Mouse (Mus musculus): ENCODE measurements at regions not wholly inside any gene's neighbourhood (a gene's known extent, or its start where the extent isn't known, plus 50 kb on each side); places are given as distances from the start of the nearest gene placed in this dataset.

DNA sequence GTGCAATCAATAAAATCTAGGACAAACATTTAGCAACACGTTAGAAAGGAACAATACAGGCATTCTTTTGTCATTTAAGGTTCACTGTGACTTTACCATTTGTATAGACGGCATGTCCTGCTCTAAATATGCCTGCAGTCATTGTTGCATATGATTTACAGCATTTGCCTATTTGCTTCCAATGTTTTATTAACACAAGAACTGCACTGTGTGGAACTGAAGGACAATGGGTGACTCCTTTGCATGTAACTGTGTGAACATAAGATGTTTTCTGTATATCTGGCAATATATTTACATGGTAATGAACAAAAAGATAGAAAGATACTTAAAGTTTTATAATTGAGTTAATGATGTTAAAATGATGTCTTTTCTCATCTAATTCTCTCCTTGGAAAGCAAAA is 57.1 kb downstream of the Pou4f1 start:
- H3K27me3 ChIP-seq (ENCODE audit: insufficient read depth, low read length), result no peaks in the 10 kb centered on the region
- H3K4me2 ChIP-seq (ENCODE audit: low read depth, low read length), result no peak overlapping the region
- TF ChIP-seq EP300 (IDR thresholded peaks at IDR 0.05; ENCODE audit: low read depth) (no peak), CTCF (IDR thresholded peaks at IDR 0.05; ENCODE audit: low read depth) (no peak)
- no peak overlapping the region for H3K4me3 ChIP-seq (ENCODE audit: low read depth, low read length)
- DNase-seq (no peak), ATAC-seq (no peak)
- H3K9ac ChIP-seq (replicated peaks), result no peak overlapping the region
- no peaks in the 10 kb centered on the region for H3K4me1 ChIP-seq (ENCODE audit: insufficient read depth)
- H3K9me3 ChIP-seq (ENCODE audit: low read length), result no peaks in the 10 kb centered on the region
- H3K36me3 ChIP-seq (replicated peaks; ENCODE audit: insufficient read depth, low read length), result no peaks in the 10 kb centered on the region
- H3K27ac ChIP-seq (ENCODE audit: low read depth), result no peak overlapping the region
- WGBS (ENCODE audit: insufficient replicate concordance), result 46% methylated on average over 2 of the region's 2 CpGs

GRCm38 (mm10) chr14:104410292-104410691 is 57.5 kb downstream of the Pou4f1 start:
- no peak overlapping the region for H3K9ac ChIP-seq (replicated peaks)
- H3K4me3 ChIP-seq (ENCODE audit: low read depth, low read length), result no peak overlapping the region
- ATAC-seq (no peak), DNase-seq (no peak)
- H3K27ac ChIP-seq (ENCODE audit: low read depth), result no peak overlapping the region
- H3K27me3 ChIP-seq (ENCODE audit: insufficient read depth, low read length), result no peaks in the 10 kb centered on the region
- no peaks in the 10 kb centered on the region for H3K9me3 ChIP-seq (ENCODE audit: low read length)
- H3K4me1 ChIP-seq (ENCODE audit: insufficient read depth), result no peaks in the 10 kb centered on the region
- TF ChIP-seq EP300 (IDR thresholded peaks at IDR 0.05; ENCODE audit: low read depth) (no peak), CTCF (IDR thresholded peaks at IDR 0.05; ENCODE audit: low read depth) (no peak)
- 55% methylated on average over 6 of the region's 6 CpGs for WGBS (ENCODE audit: insufficient replicate concordance)
- H3K36me3 ChIP-seq (replicated peaks; ENCODE audit: insufficient read depth, low read length), result no peaks in the 10 kb centered on the region
- H3K4me2 ChIP-seq (ENCODE audit: low read depth, low read length), result no peak overlapping the region

DNA sequence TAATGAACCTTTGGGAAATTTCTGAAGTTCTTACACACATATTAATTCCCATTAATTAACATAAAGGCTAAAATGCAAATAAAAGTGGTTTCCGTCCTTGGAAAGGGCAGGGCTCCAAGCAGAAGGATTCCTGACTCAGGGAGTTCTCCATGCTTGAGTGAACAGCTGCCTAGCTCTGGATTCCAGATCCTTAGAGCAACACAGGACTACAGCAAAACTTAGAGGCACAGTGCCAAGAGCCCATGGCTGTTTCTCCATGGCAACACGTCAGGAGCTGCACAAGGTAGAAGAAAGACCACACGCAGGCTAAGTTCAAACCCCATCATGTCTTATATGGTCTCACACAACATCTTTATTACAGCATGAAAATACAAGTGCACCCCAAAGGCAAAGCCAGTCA is 61.7 kb downstream of the Pou4f1 start:
- Histone ChIP-seq H3K36me3 (replicated peaks; ENCODE audit: insufficient read depth, low read length) (no peaks in the 10 kb centered on the region), H3K27me3 (ENCODE audit: insufficient read depth, low read length) (no peaks in the 10 kb centered on the region), H3K27ac (ENCODE audit: low read depth) (no peak overlapping the region), H3K4me2 (ENCODE audit: low read depth, low read length) (no peak overlapping the region), H3K9me3 (ENCODE audit: low read length) (no peaks in the 10 kb centered on the region), H3K4me1 (ENCODE audit: insufficient read depth) (no peaks in the 10 kb centered on the region), H3K4me3 (ENCODE audit: low read depth, low read length) (no peak overlapping the region), H3K9ac (replicated peaks) (no peak overlapping the region)
- 82% methylated on average over 3 of the region's 3 CpGs for WGBS (ENCODE audit: insufficient replicate concordance)
- ATAC-seq (no peak), DNase-seq (no peak)
- TF ChIP-seq EP300 (IDR thresholded peaks at IDR 0.05; ENCODE audit: low read depth), result no peak
- no peak for TF ChIP-seq CTCF (IDR thresholded peaks at IDR 0.05; ENCODE audit: low read depth)

DNA sequence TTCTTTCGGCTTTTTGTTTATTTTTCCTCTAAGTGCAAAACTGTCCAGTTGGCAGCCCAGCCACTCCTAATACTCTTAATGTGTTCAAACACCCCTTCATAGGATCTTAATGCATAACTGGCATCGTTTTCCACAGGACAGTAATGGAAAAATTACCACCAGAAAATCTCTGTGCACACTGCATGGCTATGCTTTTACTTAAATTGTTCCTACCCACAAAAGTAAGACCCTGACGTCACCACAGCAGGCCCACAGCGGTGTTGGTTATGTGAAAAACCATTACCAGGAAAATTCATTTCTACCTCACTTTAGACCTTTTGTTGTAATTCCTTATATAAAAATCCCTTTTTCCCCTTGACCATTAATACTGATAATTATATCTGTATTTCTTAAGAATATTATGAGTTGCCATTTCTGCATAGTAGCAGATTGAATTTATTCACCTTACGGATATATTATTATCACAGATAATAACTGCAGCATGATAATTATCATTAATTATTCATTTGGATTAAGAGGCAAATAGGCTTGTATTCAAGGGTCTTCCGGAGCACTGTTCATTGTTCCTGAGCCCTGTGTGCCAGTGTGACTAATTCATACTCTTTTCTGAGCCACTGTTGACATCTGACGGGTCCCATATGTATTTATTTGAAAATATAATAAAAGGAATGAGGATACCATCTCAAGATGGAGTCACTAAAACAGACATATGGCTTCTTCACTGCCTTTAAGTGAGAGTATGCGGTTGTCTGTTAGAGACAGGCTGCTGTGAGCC is 78.3 kb downstream of the Pou4f1 start:
- no peaks in the 10 kb centered on the region for H3K36me3 ChIP-seq (replicated peaks; ENCODE audit: insufficient read depth, low read length)
- ATAC-seq (no peak), DNase-seq (no peak)
- H3K27me3 ChIP-seq (ENCODE audit: insufficient read depth, low read length), result no peaks in the 10 kb centered on the region
- H3K9me3 ChIP-seq (ENCODE audit: low read length), result no peaks in the 10 kb centered on the region
- H3K4me3 ChIP-seq (ENCODE audit: low read depth, low read length), result no peak overlapping the region
- no peak for TF ChIP-seq EP300 (IDR thresholded peaks at IDR 0.05; ENCODE audit: low read depth)
- TF ChIP-seq CTCF (IDR thresholded peaks at IDR 0.05; ENCODE audit: low read depth), result no peak
- no peak overlapping the region for H3K9ac ChIP-seq (replicated peaks)
- no peak overlapping the region for H3K27ac ChIP-seq (ENCODE audit: low read depth)
- no peaks in the 10 kb centered on the region for H3K4me1 ChIP-seq (ENCODE audit: insufficient read depth)
- 73% methylated on average over 8 of the region's 8 CpGs for WGBS (ENCODE audit: insufficient replicate concordance)
- H3K4me2 ChIP-seq (ENCODE audit: low read depth, low read length), result no peak overlapping the region

DNA sequence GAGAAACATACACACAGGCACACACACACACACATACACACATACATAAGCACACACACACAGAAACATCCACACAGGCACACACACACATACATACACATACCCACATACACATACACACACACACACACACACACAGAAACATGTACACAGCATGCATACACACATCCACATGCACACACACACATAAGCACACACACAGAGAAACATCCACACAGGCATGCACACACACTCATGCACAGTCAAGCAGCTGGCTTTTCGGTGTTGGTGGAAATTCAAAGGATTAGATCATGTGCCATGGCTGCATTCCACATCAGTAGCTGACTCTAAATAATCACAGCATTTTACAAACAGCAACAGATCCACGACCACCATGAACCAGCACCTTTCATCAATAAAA is 78.9 kb downstream of the Pou4f1 start:
- Histone ChIP-seq H3K4me1 (ENCODE audit: insufficient read depth) (no peaks in the 10 kb centered on the region), H3K9me3 (ENCODE audit: low read length) (no peaks in the 10 kb centered on the region), H3K36me3 (replicated peaks; ENCODE audit: insufficient read depth, low read length) (no peaks in the 10 kb centered on the region), H3K4me2 (ENCODE audit: low read depth, low read length) (no peak overlapping the region), H3K27ac (ENCODE audit: low read depth) (no peak overlapping the region), H3K27me3 (ENCODE audit: insufficient read depth, low read length) (no peaks in the 10 kb centered on the region), H3K4me3 (ENCODE audit: low read depth, low read length) (no peak overlapping the region), H3K9ac (replicated peaks) (no peak overlapping the region)
- DNase-seq (no peak), ATAC-seq (no peak)
- WGBS (ENCODE audit: insufficient replicate concordance), result 60% methylated on average over 2 of the region's 2 CpGs
- TF ChIP-seq CTCF (IDR thresholded peaks at IDR 0.05; ENCODE audit: low read depth) (no peak), EP300 (IDR thresholded peaks at IDR 0.05; ENCODE audit: low read depth) (no peak)

DNA sequence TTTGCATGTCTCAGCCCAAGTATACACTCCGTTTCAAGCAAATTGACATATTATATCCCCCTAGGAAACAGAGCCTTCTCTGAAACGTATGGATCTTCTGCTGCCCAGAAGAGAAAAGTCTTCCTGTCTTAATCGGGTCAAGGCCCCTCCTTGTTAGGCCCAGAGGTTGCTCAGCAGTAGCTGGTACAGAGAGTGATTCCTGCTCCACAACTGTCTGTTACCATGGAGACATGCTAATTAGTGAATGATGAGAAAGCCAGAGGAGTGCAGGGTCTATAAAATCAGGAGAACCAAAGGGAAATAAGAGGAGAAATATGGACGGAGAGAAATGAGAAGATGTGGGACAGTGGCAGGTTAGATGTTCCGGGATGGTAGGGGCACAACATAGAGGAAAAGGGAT is 86.8 kb downstream of the Pou4f1 start:
- H3K36me3 ChIP-seq (replicated peaks; ENCODE audit: insufficient read depth, low read length), result no peaks in the 10 kb centered on the region
- no peak overlapping the region for H3K4me3 ChIP-seq (ENCODE audit: low read depth, low read length)
- H3K4me1 ChIP-seq (ENCODE audit: insufficient read depth), result no peaks in the 10 kb centered on the region
- no peak for ATAC-seq
- no peak for DNase-seq
- no peak overlapping the region for H3K4me2 ChIP-seq (ENCODE audit: low read depth, low read length)
- H3K9me3 ChIP-seq (ENCODE audit: low read length), result no peaks in the 10 kb centered on the region
- 73% methylated on average over 5 of the region's 5 CpGs for WGBS (ENCODE audit: insufficient replicate concordance)
- H3K9ac ChIP-seq (replicated peaks), result no peak overlapping the region
- H3K27ac ChIP-seq (ENCODE audit: low read depth), result no peak overlapping the region
- no peaks in the 10 kb centered on the region for H3K27me3 ChIP-seq (ENCODE audit: insufficient read depth, low read length)
- no peak for TF ChIP-seq EP300 (IDR thresholded peaks at IDR 0.05; ENCODE audit: low read depth)
- no peak for TF ChIP-seq CTCF (IDR thresholded peaks at IDR 0.05; ENCODE audit: low read depth)

Measured in liver, postnatal 0 days (tissue).